Mouse (Mus musculus) forebrain, embryonic 12.5 days (tissue): ENCODE data around the gene Ncln. TPM values are rescaled to one million over a fixed set of nuclear protein-coding genes. Genes with fewer than 3 reads are reported as not detected.

ENCODE experiments used
- ATAC-seq: fragments of 200-750 bp; cut with Nextera tagmentation; 2 replicates; pipeline ENCODE4 v1.8.0; 2017; ENCODE audit warnings: moderate TSS enrichment; ENCODE audit not compliant: low FRiP score
- H3K27ac ChIP-seq: fragments of 300-500 bp; sonication (generic); 2 replicates; pipeline ENCODE4 v1.5.1; 2016; ENCODE audit warnings: mild to moderate bottlenecking
- H3K27me3 ChIP-seq: fragments of 300-500 bp; sonication (generic); 2 replicates; pipeline ENCODE4 v1.6.1; 2016; ENCODE audit warnings: mild to moderate bottlenecking
- H3K36me3 ChIP-seq: fragments of 300-500 bp; sonication (generic); replicated peaks from 2 replicates; pipeline ENCODE4 v1.6.1; 2016; ENCODE audit warnings: mild to moderate bottlenecking
- H3K4me1 ChIP-seq: fragments of 300-500 bp; sonication (generic); 2 replicates; pipeline ENCODE4 v1.6.1; 2016
- H3K4me2 ChIP-seq: fragments of 300-500 bp; sonication (generic); 2 replicates; pipeline ENCODE4 v1.6.1; 2016; ENCODE audit warnings: mild to moderate bottlenecking, moderate library complexity
- H3K4me3 ChIP-seq: fragments of 300-500 bp; sonication (generic); replicated peaks from 2 replicates; pipeline ENCODE4 v1.5.1; 2016; ENCODE audit warnings: mild to moderate bottlenecking
- H3K9ac ChIP-seq: fragments of 300-500 bp; sonication (generic); 2 replicates; pipeline ENCODE4 v1.6.1; 2016; ENCODE audit warnings: mild to moderate bottlenecking
- H3K9me3 ChIP-seq: fragments of 300-500 bp; sonication (generic); 2 replicates; pipeline ENCODE4 v1.6.1; 2016
- WGBS: fragments of 180-500 bp; shearing (Covaris S2); methylation state at CpG from one replicate; pipeline ENCODE4 v1.1.7; 2016; 5-methylcytosine and 5-hydroxymethylcytosine counted together
- polyA plus RNA-seq: library from polyadenylated mRNA; unstranded; fragments of >200 nt; fragmentation: Nextera tagmentation; extraction: Ambion mirVana; gene quantifications from 2 replicates; pipeline ENCODE4 v1.2.1, GENCODE M21; 2016

Gene Ncln
- polyA plus RNA-seq, 1 experiment from 2014 or later, result 66.6 TPM

GRCm38 (mm10) chr10:81526779-81527178 is 30.6 kb upstream of the Ncln start:
- Histone ChIP-seq H3K4me1 (no peaks in the 10 kb centered on the region), H3K9ac (no peak overlapping the region), H3K4me2 (no peak overlapping the region), H3K36me3 (peaks cover 31% of the 10 kb centered on the region), H3K4me3 (no peak overlapping the region), H3K27me3 (peaks cover 25% of the 10 kb centered on the region), H3K27ac (no peak overlapping the region), H3K9me3 (no peaks in the 10 kb centered on the region)
- WGBS, result 13% methylated on average over 14 of the region's 14 CpGs
- peak; percentile 42; the same call in 1 of the 2 replicates for ATAC-seq

GRCm38 (mm10) chr10:81525017-81525694 is 29.0 kb upstream of the Ncln start:
- WGBS, result 79% methylated on average over 12 of the region's 13 CpGs
- H3K9me3 ChIP-seq, result no peaks in the 10 kb centered on the region
- peaks cover 17% of the 10 kb centered on the region for H3K36me3 ChIP-seq
- no peak for ATAC-seq
- H3K4me2 ChIP-seq, result no peak overlapping the region
- no peak overlapping the region for H3K27ac ChIP-seq
- H3K4me3 ChIP-seq, result no peak overlapping the region
- no peaks in the 10 kb centered on the region for H3K4me1 ChIP-seq
- peaks cover 30% of the 10 kb centered on the region for H3K27me3 ChIP-seq
- no peak overlapping the region for H3K9ac ChIP-seq

GRCm38 (mm10) chr10:81524051-81524605 is 27.9 kb upstream of the Ncln start, which contains the start of gene Gna15:
Gna15 (minus strand) TSS chr10:81524225.
- H3K27ac ChIP-seq, result no peak within 1 kb of the TSS
- 20% methylated on average over 7 of the region's 9 CpGs for WGBS
- H3K4me2 ChIP-seq, result no peak within 1 kb of the TSS
- no peak for ATAC-seq
- H3K9me3 ChIP-seq, result no peaks in the 10 kb centered on the region
- peaks cover 30% of the 10 kb centered on the region for H3K27me3 ChIP-seq
- 0 out of 2 replicates have a peak within 1 kb of the TSS, but pooled peaks have one; percentile 12 for H3K9ac ChIP-seq
- peaks cover 6% of the 10 kb centered on the region; the same call in 1 of the 2 replicates for H3K36me3 ChIP-seq
- H3K4me3 ChIP-seq, result no peak within 1 kb of the TSS
- H3K4me1 ChIP-seq, result no peaks in the 10 kb centered on the region

- 26% methylated on average over 19 of the region's 19 CpGs for WGBS
- Histone ChIP-seq H3K9me3 (no peaks in the 10 kb centered on the region), H3K27me3 (peaks cover 30% of the 10 kb centered on the region), H3K4me2 (no peak overlapping the region), H3K36me3 (peaks cover under 1% of the 10 kb centered on the region; the same call in 1 of the 2 replicates), H3K9ac (0 out of 2 replicates have a peak overlapping the region, but pooled peaks have one; percentile 12), H3K4me3 (no peak overlapping the region), H3K4me1 (no peaks in the 10 kb centered on the region), H3K27ac (no peak overlapping the region)
- no peak for ATAC-seq
Observed at GRCm38 (mm10) chr10:81523570-81523969, 27.4 kb upstream of the Ncln start.

- H3K4me3 ChIP-seq, result no peak overlapping the region
- no peaks in the 10 kb centered on the region for H3K4me1 ChIP-seq
- WGBS, result 78% methylated on average over 6 of the region's 6 CpGs
- H3K27me3 ChIP-seq, result peaks cover 30% of the 10 kb centered on the region
- H3K9ac ChIP-seq, result no peak overlapping the region
- no peaks in the 10 kb centered on the region for H3K36me3 ChIP-seq
- H3K27ac ChIP-seq, result no peak overlapping the region
- no peak for ATAC-seq
- H3K4me2 ChIP-seq, result no peak overlapping the region
- H3K9me3 ChIP-seq, result no peaks in the 10 kb centered on the region
Observed at GRCm38 (mm10) chr10:81523142-81523541, 26.9 kb upstream of the Ncln start.

GRCm38 (mm10) chr10:81519978-81520365 is 23.8 kb upstream of the Ncln start:
- Histone ChIP-seq H3K27ac (no peak overlapping the region), H3K4me3 (no peak overlapping the region), H3K4me2 (no peak overlapping the region), H3K27me3 (peaks cover 31% of the 10 kb centered on the region), H3K9me3 (no peaks in the 10 kb centered on the region), H3K36me3 (no peaks in the 10 kb centered on the region), H3K9ac (no peak overlapping the region), H3K4me1 (no peaks in the 10 kb centered on the region)
- WGBS, result 82% methylated on average over 3 of the region's 3 CpGs
- no peak for ATAC-seq

- WGBS, result 85% methylated on average over 6 of the region's 6 CpGs
- H3K9ac ChIP-seq, result no peak overlapping the region
- no peak for ATAC-seq
- H3K4me1 ChIP-seq, result no peaks in the 10 kb centered on the region
- H3K27me3 ChIP-seq, result peaks cover 28% of the 10 kb centered on the region
- H3K9me3 ChIP-seq, result no peaks in the 10 kb centered on the region
- no peak overlapping the region for H3K27ac ChIP-seq
- H3K36me3 ChIP-seq, result no peaks in the 10 kb centered on the region
- H3K4me3 ChIP-seq, result no peak overlapping the region
- H3K4me2 ChIP-seq, result no peak overlapping the region
Observed at GRCm38 (mm10) chr10:81519227-81519977, 23.2 kb upstream of the Ncln start.

- no peak overlapping the region for H3K4me2 ChIP-seq
- H3K27me3 ChIP-seq, result peaks cover 20% of the 10 kb centered on the region
- no peak overlapping the region for H3K9ac ChIP-seq
- no peak overlapping the region for H3K27ac ChIP-seq
- WGBS, result 11% methylated on average over 4 of the region's 4 CpGs
- ATAC-seq, result no peak
- no peaks in the 10 kb centered on the region for H3K36me3 ChIP-seq
- 0 out of 2 replicates have a peak, but pooled peaks cover 5% of the 10 kb centered on the region for H3K9me3 ChIP-seq
- no peaks in the 10 kb centered on the region for H3K4me1 ChIP-seq
- no peak overlapping the region for H3K4me3 ChIP-seq
Observed at GRCm38 (mm10) chr10:81518546-81518945, 22.4 kb upstream of the Ncln start.

- Histone ChIP-seq H3K27ac (no peak overlapping the region), H3K27me3 (peaks cover 21% of the 10 kb centered on the region), H3K9me3 (0 out of 2 replicates have a peak, but pooled peaks cover 5% of the 10 kb centered on the region), H3K36me3 (no peaks in the 10 kb centered on the region), H3K4me3 (no peak overlapping the region), H3K4me2 (no peak overlapping the region), H3K4me1 (no peaks in the 10 kb centered on the region), H3K9ac (no peak overlapping the region)
- 78% methylated on average over 8 of the region's 8 CpGs for WGBS
- no peak for ATAC-seq
Observed at GRCm38 (mm10) chr10:81517227-81517626, 21.0 kb upstream of the Ncln start.

GRCm38 (mm10) chr10:81513798-81514197 is 17.6 kb upstream of the Ncln start:
- Histone ChIP-seq H3K36me3 (no peaks in the 10 kb centered on the region), H3K4me1 (no peaks in the 10 kb centered on the region), H3K27me3 (peaks cover 17% of the 10 kb centered on the region; the same call in 1 of the 2 replicates), H3K4me3 (no peak overlapping the region), H3K27ac (no peak overlapping the region), H3K9me3 (0 out of 2 replicates have a peak, but pooled peaks cover 5% of the 10 kb centered on the region), H3K9ac (no peak overlapping the region), H3K4me2 (no peak overlapping the region)
- no peak for ATAC-seq
- WGBS, result 82% methylated on average over 5 of the region's 5 CpGs

GRCm38 (mm10) chr10:81510246-81510810 is 14.1 kb upstream of the Ncln start:
- Histone ChIP-seq H3K9ac (no peak overlapping the region), H3K27me3 (peaks cover 12% of the 10 kb centered on the region), H3K36me3 (no peaks in the 10 kb centered on the region), H3K4me3 (no peak overlapping the region), H3K4me2 (no peak overlapping the region), H3K27ac (no peak overlapping the region), H3K4me1 (no peaks in the 10 kb centered on the region), H3K9me3 (0 out of 2 replicates have a peak, but pooled peaks cover 5% of the 10 kb centered on the region)
- ATAC-seq, result no peak
- 84% methylated on average over 14 of the region's 14 CpGs for WGBS
